ENCODE assay signal across 8 mouse cellular contexts in genomic region chr8:105635481-105635880, GRCm38 (mm10). TPM values are rescaled to one million over a fixed set of nuclear protein-coding genes. Genes with fewer than 3 reads are reported as not detected.
A peak's percentile ranks its signal among the peaks of the same experiment; 100 is the strongest.
DNase-seq lines count a peak whose midpoint lies in the region; ATAC-seq and TF ChIP-seq lines count a peak whose summit lies in the region.

No protein-coding gene starts in this region.

- H3K9ac ChIP-seq in hindbrain, embryonic 11.5 days (ENCODE audit: low read depth, low read length) = peak overlapping the region; percentile 99
- peak overlapping the region; percentile 99 for H3K9ac ChIP-seq in midbrain, embryonic 14.5 days (replicated peaks; ENCODE audit: low read length)

- H3K9me3 ChIP-seq in hindbrain, embryonic 11.5 days (ENCODE audit: control insufficient read depth, low read length) = no peaks in the 10 kb centered on the region
- H3K9me3 ChIP-seq in midbrain, embryonic 14.5 days (ENCODE audit: control insufficient read depth, low read length) = no peaks in the 10 kb centered on the region

- peaks cover 4% of the 10 kb centered on the region for H3K4me1 ChIP-seq in hindbrain, embryonic 11.5 days (replicated peaks; ENCODE audit: control insufficient read depth, insufficient read depth, low read length)
- peaks cover 20% of the 10 kb centered on the region for H3K4me1 ChIP-seq in midbrain, embryonic 14.5 days (ENCODE audit: control insufficient read depth, insufficient read depth, low read length)

- no peaks in the 10 kb centered on the region for H3K36me3 ChIP-seq in hindbrain, embryonic 11.5 days (ENCODE audit: control insufficient read depth, insufficient read depth, low read length)
- 0 out of 2 replicates have a peak, but pooled peaks cover 6% of the 10 kb centered on the region for H3K36me3 ChIP-seq in midbrain, embryonic 14.5 days (ENCODE audit: control insufficient read depth, insufficient read depth, low read length)

- 3% methylated on average over 11 of the region's 11 CpGs for WGBS in hindbrain, embryonic 11.5 days
- 3% methylated on average over 11 of the region's 11 CpGs for WGBS in midbrain, embryonic 14.5 days

- TF ChIP-seq CTCF in layer of hippocampus, adult 2 months (conservative IDR thresholded peaks at IDR 0.05) = no peak

- peak overlapping the region; percentile 75 for H3K4me3 ChIP-seq in layer of hippocampus, adult 2 months
- peak overlapping the region; percentile 82 for H3K4me3 ChIP-seq in hindbrain, embryonic 11.5 days (ENCODE audit: low read depth, low read length)
- peak overlapping the region; percentile 94 for H3K4me3 ChIP-seq in midbrain, embryonic 14.5 days (replicated peaks; ENCODE audit: low read depth, low read length)

- H3K27me3 ChIP-seq in hindbrain, embryonic 11.5 days (ENCODE audit: control insufficient read depth, insufficient read depth, low read length) = no peaks in the 10 kb centered on the region
- H3K27me3 ChIP-seq in midbrain, embryonic 14.5 days (ENCODE audit: control insufficient read depth, insufficient read depth, low read length) = no peaks in the 10 kb centered on the region

- no peak for DNase-seq in layer of hippocampus, adult 2 months (ENCODE audit: low spot score in 2 of 2)
- no peak for DNase-seq in layer of hippocampus, adult 11-12 months (ENCODE audit: low spot score)
- DNase-seq in cerebellum, postnatal 14 days = peak; percentile 32 to 35
- no peak for DNase-seq in hindbrain, embryonic 11.5 days (ENCODE audit: low spot score)
- DNase-seq in midbrain, embryonic 14.5 days = no peak
- no peak for DNase-seq in frontal cortex, postnatal 36 days (ENCODE audit: low spot score in 2 of 2)
- no peak for DNase-seq in spleen, postnatal 4 days (ENCODE audit: low spot score in 2 of 2)
- no peak for DNase-seq in ovary, postnatal 10 days (ENCODE audit: low spot score)

- peak overlapping the region; percentile 100 for H3K27ac ChIP-seq in layer of hippocampus, adult 2 months
- H3K27ac ChIP-seq in hindbrain, embryonic 11.5 days (ENCODE audit: low read depth, low read length) = 0 out of 2 replicates have a peak overlapping the region, but pooled peaks have one; percentile 99
- H3K27ac ChIP-seq in midbrain, embryonic 14.5 days (replicated peaks; ENCODE audit: low read depth, low read length) = 0 out of 2 replicates have a peak overlapping the region, but pooled peaks have one; percentile 99

- peak overlapping the region; percentile 92 for H3K4me2 ChIP-seq in hindbrain, embryonic 11.5 days (replicated peaks; ENCODE audit: low read depth, low read length)
- peak overlapping the region; percentile 88 for H3K4me2 ChIP-seq in midbrain, embryonic 14.5 days (ENCODE audit: low read length)

- no peak for ATAC-seq in hindbrain, embryonic 11.5 days (ENCODE audit: low FRiP score)
- ATAC-seq in midbrain, embryonic 14.5 days (ENCODE audit: low FRiP score, low TSS enrichment) = no peak

RNA-seq across cellular contexts. Expression of gene Ctcf, which starts 0.9 kb away (rescaled TPM):
- 10 to 100 TPM; 70.4 to 82.6 TPM for total RNA-seq in layer of hippocampus, adult 2 months (2021)
- polyA plus RNA-seq in hindbrain, embryonic 11.5 days (2014; fragmentation: Nextera tagmentation; extraction: Ambion mirVana) = 115 and 121 TPM in 2 replicates
- 75.7 and 96.9 TPM in 2 replicates for polyA plus RNA-seq in midbrain, embryonic 14.5 days (2014; fragmentation: Nextera tagmentation; extraction: Ambion mirVana)

RNA-seq across cellular contexts. Expression of gene Agrp, which starts 1.7 kb away (rescaled TPM):
- total RNA-seq in layer of hippocampus, adult 2 months (2021) = not detected
- polyA plus RNA-seq in hindbrain, embryonic 11.5 days (2014; fragmentation: Nextera tagmentation; extraction: Ambion mirVana) = 0.68 and 2.1 TPM in 2 replicates
- 0.82 and 1.1 TPM in 2 replicates for polyA plus RNA-seq in midbrain, embryonic 14.5 days (2014; fragmentation: Nextera tagmentation; extraction: Ambion mirVana)

RNA-seq across cellular contexts. Expression of gene Ripor1, which starts 30.4 kb away (rescaled TPM):
- total RNA-seq in layer of hippocampus, adult 2 months (2021) = 10 to 100 TPM; 88.7 to 94.8 TPM
- 11.8 and 12.4 TPM in 2 replicates for polyA plus RNA-seq in hindbrain, embryonic 11.5 days (2014; fragmentation: Nextera tagmentation; extraction: Ambion mirVana)
- polyA plus RNA-seq in midbrain, embryonic 14.5 days (2014; fragmentation: Nextera tagmentation; extraction: Ambion mirVana) = 23.8 and 26.2 TPM in 2 replicates

RNA-seq across cellular contexts. Expression of gene Carmil2, which starts 50.6 kb away (rescaled TPM):
- total RNA-seq in layer of hippocampus, adult 2 months (2021) = 10 to 100 TPM; 71.1 to 76.9 TPM
- 3.9 TPM in 2 replicates for polyA plus RNA-seq in hindbrain, embryonic 11.5 days (2014; fragmentation: Nextera tagmentation; extraction: Ambion mirVana)
- 17.8 and 18.0 TPM in 2 replicates for polyA plus RNA-seq in midbrain, embryonic 14.5 days (2014; fragmentation: Nextera tagmentation; extraction: Ambion mirVana)

Comparison
In these comparisons a context has a peak if more than half of its experiments do, and no peak if none do; other contexts are left out.
1. DNase-seq: peak in cerebellum, postnatal 14 days (2 of 2); none in layer of hippocampus, adult 2 months (0 of 2), layer of hippocampus, adult 11-12 months (single experiment), hindbrain, embryonic 11.5 days (single experiment), midbrain, embryonic 14.5 days (single experiment), frontal cortex, postnatal 36 days (0 of 2), spleen, postnatal 4 days (0 of 2) and ovary, postnatal 10 days (single experiment).
2. Peak in every context shown above with its lines, with median percentiles within 50 percentile points of each other: H3K27ac ChIP-seq and H3K4me3 ChIP-seq.